Mouse (Mus musculus): ENCODE results near the gene Ncmap. TPM values are rescaled to one million over a fixed set of nuclear protein-coding genes. Genes with fewer than 3 reads are reported as not detected.

The Ncmap gene
- 0.75 and 1.2 TPM in 2 replicates for polyA plus RNA-seq (2015; fragmentation: Nextera tagmentation; extraction: Ambion mirVana)

DNA sequence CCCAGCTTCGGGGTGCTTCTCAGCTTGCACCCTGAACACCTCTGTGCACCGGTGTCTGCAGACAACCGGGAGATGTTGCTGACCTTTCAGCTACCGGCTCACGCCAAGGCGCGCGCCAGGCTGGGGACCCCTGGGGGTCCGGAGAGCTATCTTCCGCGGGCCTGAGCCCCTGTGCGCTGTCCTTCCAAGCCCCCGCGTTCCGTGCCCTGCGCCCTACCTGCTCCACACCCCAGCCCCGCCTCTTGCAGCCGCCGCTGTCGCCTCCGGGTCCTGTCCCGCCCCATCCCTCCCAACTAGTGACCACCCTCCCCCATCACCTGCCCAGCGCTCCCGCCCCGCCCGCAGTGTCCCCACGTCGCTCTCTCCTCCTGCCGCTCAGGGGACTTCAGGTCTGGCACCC lies at the start of gene Ncmap:
Gene Ncmap, minus strand, starts transcription at position 237 of the 400 bp plus-strand sequence.
- Histone ChIP-seq H3K4me3 (peak within 1 kb of the TSS; percentile 37), H3K4me1 (replicated peaks) (peaks cover 13% of the 10 kb centered on the region), H3K27ac (no peak within 1 kb of the TSS), H3K4me2 (peak within 1 kb of the TSS; percentile 60), H3K9me3 (no peaks in the 10 kb centered on the region), H3K36me3 (no peaks in the 10 kb centered on the region), H3K9ac (peak within 1 kb of the TSS; percentile 62), H3K27me3 (peaks cover 51% of the 10 kb centered on the region)
- no peak for ATAC-seq (ENCODE audit: low FRiP score)
- 3% methylated on average over 19 of the region's 29 CpGs for WGBS

DNA sequence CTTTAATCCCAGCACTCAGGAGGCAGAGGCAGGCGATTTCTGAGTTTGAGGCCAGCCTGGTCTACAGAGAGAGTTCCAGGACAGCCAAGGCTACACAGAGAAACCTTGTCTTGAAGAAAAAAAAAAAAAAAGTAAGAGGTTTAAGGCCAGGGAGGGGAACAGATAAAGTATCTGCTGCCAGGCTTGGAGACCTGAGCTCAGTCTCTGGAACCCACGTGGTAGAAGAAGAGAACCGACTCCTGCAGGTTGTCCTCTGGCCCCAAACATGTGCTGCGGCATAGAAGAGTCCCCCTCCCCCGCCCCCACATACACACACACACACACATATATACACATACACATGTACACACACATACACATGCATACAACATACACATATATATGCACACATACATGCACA lies 44.4 kb upstream of the Ncmap start:
- Histone ChIP-seq H3K27ac (no peak overlapping the region), H3K36me3 (no peaks in the 10 kb centered on the region), H3K4me3 (no peak overlapping the region), H3K27me3 (no peaks in the 10 kb centered on the region), H3K9me3 (no peaks in the 10 kb centered on the region), H3K9ac (no peak overlapping the region), H3K4me1 (replicated peaks) (0 out of 2 replicates have a peak, but pooled peaks cover 3% of the 10 kb centered on the region), H3K4me2 (no peak overlapping the region)
- ATAC-seq (ENCODE audit: low FRiP score): no peak
- WGBS: 73% methylated on average over 5 of the region's 5 CpGs

DNA sequence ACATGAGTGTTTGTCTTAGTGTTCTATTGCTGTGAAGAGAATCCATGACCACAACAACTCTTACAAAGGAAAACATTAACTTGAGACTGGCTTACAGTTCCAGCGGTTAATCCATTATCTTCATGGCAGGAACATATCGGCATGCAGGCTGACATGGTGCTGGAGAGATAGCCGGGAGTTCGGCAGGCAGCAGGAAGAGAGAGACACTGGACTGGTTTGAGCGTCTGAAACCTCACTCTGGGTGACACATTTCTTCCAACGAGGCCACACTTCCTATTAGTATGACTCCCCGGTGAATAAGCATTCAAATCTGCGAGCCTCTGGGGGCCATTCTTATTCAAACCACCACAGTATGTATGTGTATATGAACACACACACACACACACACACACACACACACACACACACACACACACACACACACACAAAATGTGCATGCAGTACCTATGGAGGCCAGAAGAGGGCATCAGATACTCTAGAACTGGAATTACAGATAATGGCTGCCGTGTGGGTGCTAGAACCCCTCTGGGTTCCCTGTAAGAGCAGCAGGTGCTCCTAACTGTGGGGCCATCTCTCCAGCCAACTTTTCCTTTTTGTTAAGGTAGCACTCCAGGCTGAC lies 42.0 kb upstream of the Ncmap start:
- ATAC-seq (ENCODE audit: low FRiP score): no peak
- H3K4me3 ChIP-seq: no peak overlapping the region
- H3K4me2 ChIP-seq: no peak overlapping the region
- WGBS: 62% methylated on average over 9 of the region's 9 CpGs
- H3K9me3 ChIP-seq: no peaks in the 10 kb centered on the region
- H3K4me1 ChIP-seq (replicated peaks): 0 out of 2 replicates have a peak, but pooled peaks cover 3% of the 10 kb centered on the region
- H3K36me3 ChIP-seq: no peaks in the 10 kb centered on the region
- H3K27ac ChIP-seq: no peak overlapping the region
- H3K9ac ChIP-seq: no peak overlapping the region
- H3K27me3 ChIP-seq: no peaks in the 10 kb centered on the region

DNA sequence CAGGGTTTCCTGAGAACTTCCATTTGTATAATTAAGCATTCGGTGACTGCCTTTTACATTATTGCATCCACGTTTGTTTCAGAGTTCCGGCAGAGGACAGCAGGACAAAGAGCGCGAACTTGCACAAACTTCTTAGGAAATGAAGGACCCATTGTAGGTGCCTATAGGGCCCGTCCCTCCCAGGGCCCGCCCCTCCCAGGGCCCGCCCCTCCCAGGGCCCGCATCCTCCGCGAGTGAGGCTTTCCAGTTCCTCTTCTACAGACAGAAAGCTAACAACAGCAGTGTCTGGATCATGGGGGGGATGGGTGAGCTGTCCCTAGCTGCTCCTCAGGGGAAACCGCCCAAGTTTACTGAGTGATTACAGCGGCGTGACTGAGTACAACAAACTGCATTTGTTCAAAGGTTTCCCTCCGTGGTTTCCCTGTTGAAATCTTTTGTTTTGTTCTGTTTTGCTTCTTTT lies 41.2 kb upstream of the Ncmap start:
- Histone ChIP-seq H3K9ac (no peak overlapping the region), H3K27ac (0 out of 2 replicates have a peak overlapping the region, but pooled peaks have one; percentile 0), H3K4me3 (no peak overlapping the region; the same call in 1 of the 2 replicates), H3K4me2 (peak overlapping the region; percentile 33; the same call in 1 of the 2 replicates), H3K4me1 (replicated peaks) (peaks cover 10% of the 10 kb centered on the region), H3K36me3 (no peaks in the 10 kb centered on the region), H3K27me3 (no peaks in the 10 kb centered on the region), H3K9me3 (no peaks in the 10 kb centered on the region)
- peak; percentile 46; the same call in 1 of the 2 replicates for ATAC-seq (ENCODE audit: low FRiP score)
- 3% methylated on average over 15 of the region's 15 CpGs for WGBS

- H3K36me3 ChIP-seq: no peaks in the 10 kb centered on the region
- no peak overlapping the region for H3K4me3 ChIP-seq
- no peak overlapping the region for H3K27ac ChIP-seq
- no peaks in the 10 kb centered on the region for H3K27me3 ChIP-seq
- no peak overlapping the region for H3K4me2 ChIP-seq
- H3K9ac ChIP-seq: no peak overlapping the region
- H3K4me1 ChIP-seq (replicated peaks): peaks cover 16% of the 10 kb centered on the region
- H3K9me3 ChIP-seq: no peaks in the 10 kb centered on the region
- ATAC-seq (ENCODE audit: low FRiP score): no peak
Measured at GRCm38 (mm10) chr4:135437924-135438323, 39.9 kb upstream of the Ncmap start.

- 65% methylated on average over 13 of the region's 13 CpGs for WGBS
- no peak for ATAC-seq (ENCODE audit: low FRiP score)
- no peaks in the 10 kb centered on the region for H3K27me3 ChIP-seq
Measured at GRCm38 (mm10) chr4:135436291-135436690, 38.3 kb upstream of the Ncmap start.

GRCm38 (mm10) chr4:135434395-135434789 lies 36.4 kb upstream of the Ncmap start:
- WGBS: 27% methylated on average over 11 of the region's 11 CpGs
- Histone ChIP-seq H3K36me3 (no peaks in the 10 kb centered on the region), H3K9ac (peak overlapping the region; percentile 79), H3K27ac (peak overlapping the region; percentile 83), H3K27me3 (no peaks in the 10 kb centered on the region), H3K4me1 (replicated peaks) (peaks cover 30% of the 10 kb centered on the region), H3K9me3 (no peaks in the 10 kb centered on the region), H3K4me2 (peak overlapping the region; percentile 79), H3K4me3 (peak overlapping the region; percentile 81)
- ATAC-seq (ENCODE audit: low FRiP score): peak; percentile 43

More at GRCm38 (mm10) chr4:135436291-135436690, 38.3 kb upstream of the Ncmap start:
- H3K9ac ChIP-seq: no peak overlapping the region
- no peaks in the 10 kb centered on the region for H3K9me3 ChIP-seq
- H3K4me2 ChIP-seq: no peak overlapping the region
- H3K36me3 ChIP-seq: no peaks in the 10 kb centered on the region
- no peak overlapping the region for H3K4me3 ChIP-seq
- H3K4me1 ChIP-seq (replicated peaks): peaks cover 25% of the 10 kb centered on the region
- H3K27ac ChIP-seq: no peak overlapping the region

- Histone ChIP-seq H3K4me2 (peak within 1 kb of the TSS; percentile 79), H3K27ac (peak within 1 kb of the TSS; percentile 83), H3K36me3 (no peaks in the 10 kb centered on the region), H3K4me3 (peak within 1 kb of the TSS; percentile 81), H3K4me1 (replicated peaks) (peaks cover 26% of the 10 kb centered on the region), H3K27me3 (no peaks in the 10 kb centered on the region), H3K9ac (peak within 1 kb of the TSS; percentile 92), H3K9me3 (no peaks in the 10 kb centered on the region)
- peak; percentile 88 for ATAC-seq (ENCODE audit: low FRiP score)
- WGBS: under 1% methylated on average over 78 of the region's 79 CpGs
Measured at GRCm38 (mm10) chr4:135433443-135434394, 35.7 kb upstream of the Ncmap start, which contains the start of gene Rcan3. TSS of gene Rcan3 (minus strand) at chr4:135433853.

GRCm38 (mm10) chr4:135433086-135433442 lies 35.0 kb upstream of the Ncmap start:
- no peaks in the 10 kb centered on the region for H3K27me3 ChIP-seq
- H3K9ac ChIP-seq: peak overlapping the region; percentile 92
- peak overlapping the region; percentile 71 for H3K27ac ChIP-seq
- WGBS: 9% methylated on average over 10 of the region's 10 CpGs
- H3K4me1 ChIP-seq (replicated peaks): peaks cover 26% of the 10 kb centered on the region
- H3K9me3 ChIP-seq: no peaks in the 10 kb centered on the region
- peak overlapping the region; percentile 81 for H3K4me3 ChIP-seq
- no peak; the same call in 1 of the 2 replicates for ATAC-seq (ENCODE audit: low FRiP score)
- no peaks in the 10 kb centered on the region for H3K36me3 ChIP-seq
- peak overlapping the region; percentile 79 for H3K4me2 ChIP-seq

DNA sequence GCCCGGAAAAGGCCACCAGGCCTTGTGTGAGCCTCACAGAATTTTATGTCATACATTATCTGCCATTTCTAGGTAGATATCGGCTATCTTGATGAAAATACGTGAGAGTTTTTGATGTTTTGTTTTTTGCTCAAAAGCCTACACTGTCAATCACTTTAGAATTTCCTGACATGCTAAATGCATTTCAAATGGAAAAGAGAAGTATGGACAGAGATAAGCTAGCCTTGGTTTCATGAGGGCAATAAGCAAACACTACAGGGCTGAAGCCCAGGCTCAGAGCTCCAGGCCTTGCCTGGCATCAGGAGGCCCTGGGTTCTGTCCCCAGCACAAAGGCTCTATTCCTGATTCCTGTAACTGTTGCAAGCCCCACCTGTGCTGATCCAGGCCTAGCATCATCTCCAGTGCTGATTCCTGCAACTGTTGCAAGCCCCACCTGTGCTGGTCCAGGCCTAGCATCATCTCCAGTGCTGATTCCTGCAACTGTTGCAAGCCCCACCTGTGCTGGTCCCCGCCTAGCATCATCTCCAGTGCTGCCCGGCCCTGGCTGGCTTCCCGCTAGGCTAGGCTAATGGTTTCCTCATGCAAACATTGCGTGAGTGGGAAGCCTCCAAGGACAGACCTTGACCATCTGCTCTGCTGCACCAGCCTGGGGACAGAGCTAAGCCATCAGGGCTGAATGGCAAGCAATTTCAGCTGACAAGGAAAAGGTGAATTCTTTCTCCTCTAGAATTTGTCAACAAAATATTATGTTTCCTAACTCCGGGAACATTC lies 32.1 kb upstream of the Ncmap start:
- H3K36me3 ChIP-seq: no peaks in the 10 kb centered on the region; the same call in 1 of the 2 replicates
- 85% methylated on average over 8 of the region's 8 CpGs for WGBS
- H3K4me2 ChIP-seq: no peak overlapping the region
- no peaks in the 10 kb centered on the region for H3K27me3 ChIP-seq
- H3K4me3 ChIP-seq: no peak overlapping the region
- H3K9ac ChIP-seq: no peak overlapping the region
- peaks cover 26% of the 10 kb centered on the region for H3K4me1 ChIP-seq (replicated peaks)
- no peak overlapping the region for H3K27ac ChIP-seq
- no peaks in the 10 kb centered on the region for H3K9me3 ChIP-seq
- no peak for ATAC-seq (ENCODE audit: low FRiP score)

GRCm38 (mm10) chr4:135429383-135429782 lies 31.4 kb upstream of the Ncmap start:
- Histone ChIP-seq H3K9me3 (no peaks in the 10 kb centered on the region), H3K27me3 (no peaks in the 10 kb centered on the region), H3K9ac (no peak overlapping the region), H3K27ac (no peak overlapping the region), H3K4me1 (replicated peaks) (peaks cover 21% of the 10 kb centered on the region), H3K4me2 (no peak overlapping the region), H3K4me3 (no peak overlapping the region), H3K36me3 (peaks cover 5% of the 10 kb centered on the region)
- no peak for ATAC-seq (ENCODE audit: low FRiP score)
- 90% methylated on average over 4 of the region's 4 CpGs for WGBS
